Mouse (Mus musculus) G1E (cell line): ENCODE results near the gene Loxl3.

Experiments
- CTCF ChIP-seq: IDR thresholded peaks from 2 replicates; pipeline ENCODE4 v1.5.1; 2012; ENCODE audit warnings: low read depth, low read length, inconsistent platforms, mixed read lengths
- TAL1 ChIP-seq: conservative IDR thresholded peaks from 2 replicates; pipeline ENCODE4 v1.6.1; 2012; ENCODE audit warnings: low read depth, low read length, inconsistent platforms, mixed read lengths

GRCm38 (mm10) chr6:83058725-83059124 is 24.8 kb downstream of the Loxl3 start:
- TF ChIP-seq CTCF = no peak
- no peak for TF ChIP-seq TAL1
